Mouse (Mus musculus) embryonic fibroblast, embryonic 13.5 days (primary cell): Measurements from ENCODE around the gene Gm3138.
"Not testable (repeated sequence)": the region's sequence is repeated elsewhere in the genome, so short reads cannot be mapped to it uniquely, and the experiment has no call there.

Experiments used
- CTCF ChIP-seq: IDR thresholded peaks from 2 replicates; pipeline ENCODE4 v1.5.1; 2011; ENCODE audit warnings: mild to moderate bottlenecking, control low read depth, low read length, moderate library complexity, borderline replicate concordance; ENCODE audit not compliant: insufficient read depth
- POLR2A ChIP-seq: IDR thresholded peaks from 2 replicates; pipeline ENCODE4 v1.6.1; 2011; ENCODE audit warnings: low read depth, mild to moderate bottlenecking, control low read depth, low read length, moderate library complexity

GRCm38 (mm10) chr14:4249331-4249730, at the start of gene Gm3138:
- TF ChIP-seq CTCF, POLR2A: not testable (repeated sequence)
